Mouse (Mus musculus) heart, adult 18-20 months (tissue): Measurements from ENCODE around the gene Klhl7. TPM values are rescaled to one million over a fixed set of nuclear protein-coding genes. Genes with fewer than 3 reads are reported as not detected.
"Not testable (repeated sequence)": the region's sequence is repeated elsewhere in the genome, so short reads cannot be mapped to it uniquely, and the experiment has no call there.

ENCODE experiments used
- DNase-seq, 2 experiments: peaks; one replicate each; pipeline ENCODE4 v3.0.0; 2021 to 2022; ENCODE audit warnings: mixed read lengths in 1 of 2
- total RNA-seq, 2 experiments: library from RNA; stranded (reverse); gene quantifications; 2 replicates each; pipeline ENCODE4 v1.2.3; 2021

Gene Klhl7
- total RNA-seq, 2 experiments from 2014 or later: 44.6 to 46.4 TPM

DNA sequence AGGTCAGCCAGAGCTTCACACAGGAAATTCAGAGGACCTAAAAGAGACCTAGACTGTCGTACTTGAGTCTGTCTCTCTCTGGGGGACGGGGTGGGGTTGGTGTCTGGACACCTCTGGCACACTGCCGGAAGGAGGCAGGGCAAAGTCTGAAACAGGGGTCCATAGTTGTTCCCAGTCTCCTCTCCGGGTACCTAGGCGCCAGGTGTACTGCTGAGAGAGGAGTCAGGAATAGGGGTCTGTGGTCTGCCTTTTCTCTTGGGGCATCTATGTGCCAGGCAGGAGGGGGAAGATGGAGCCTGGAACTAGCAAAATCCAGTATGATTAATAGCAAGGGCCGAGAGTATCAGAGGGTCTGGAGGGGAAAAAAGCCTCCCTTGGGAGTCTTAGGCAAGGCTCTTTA, 5.0 kb upstream of the Klhl7 start:
- no peak for DNase-seq

DNA sequence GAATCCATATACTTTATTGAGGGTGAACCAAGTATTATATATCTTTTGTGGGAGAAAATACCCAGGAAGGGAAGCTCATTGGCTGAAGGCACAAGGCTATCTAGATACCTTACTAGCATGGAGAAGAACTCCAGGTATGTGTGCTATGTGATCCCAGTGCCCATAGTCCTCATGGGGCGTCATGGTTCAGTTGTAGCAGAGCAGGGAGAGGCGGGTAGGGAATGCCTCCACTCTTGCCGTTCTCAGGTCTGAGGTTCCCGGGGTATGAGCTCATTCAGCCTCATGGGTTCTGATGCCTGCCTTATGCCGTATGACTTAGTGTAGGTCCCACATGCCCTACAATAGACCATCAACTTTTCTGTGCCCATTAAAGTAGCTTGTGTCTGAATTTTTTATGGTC, 4.5 kb upstream of the Klhl7 start:
- no peak for DNase-seq

DNA sequence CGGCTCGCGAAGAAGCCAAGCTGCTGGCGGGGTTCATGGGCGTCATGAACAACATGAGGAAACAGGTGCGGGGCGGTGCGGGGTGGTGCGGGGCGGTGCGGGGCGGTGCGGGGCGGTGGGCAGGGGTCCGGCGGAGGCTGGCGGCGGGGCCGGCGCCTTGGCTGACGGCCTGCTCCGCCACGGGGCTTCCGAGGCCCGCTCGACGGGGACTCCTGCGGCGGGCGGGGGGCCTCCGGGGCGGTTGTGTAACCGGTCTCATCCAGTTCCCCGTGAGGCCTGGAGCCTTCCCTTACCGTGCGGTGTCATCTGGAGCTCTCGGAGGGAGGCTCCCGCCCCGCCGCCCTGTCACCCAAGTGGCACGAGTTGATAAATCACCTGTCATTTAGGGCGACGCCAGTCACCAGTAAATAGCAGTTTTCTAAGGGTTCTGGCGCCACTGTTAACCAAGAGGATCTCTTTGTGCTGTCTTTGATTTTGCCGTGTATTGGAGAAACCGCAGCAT, 456 bp downstream of the Klhl7 start:
- peak; percentile 48 to 71 for DNase-seq

DNA sequence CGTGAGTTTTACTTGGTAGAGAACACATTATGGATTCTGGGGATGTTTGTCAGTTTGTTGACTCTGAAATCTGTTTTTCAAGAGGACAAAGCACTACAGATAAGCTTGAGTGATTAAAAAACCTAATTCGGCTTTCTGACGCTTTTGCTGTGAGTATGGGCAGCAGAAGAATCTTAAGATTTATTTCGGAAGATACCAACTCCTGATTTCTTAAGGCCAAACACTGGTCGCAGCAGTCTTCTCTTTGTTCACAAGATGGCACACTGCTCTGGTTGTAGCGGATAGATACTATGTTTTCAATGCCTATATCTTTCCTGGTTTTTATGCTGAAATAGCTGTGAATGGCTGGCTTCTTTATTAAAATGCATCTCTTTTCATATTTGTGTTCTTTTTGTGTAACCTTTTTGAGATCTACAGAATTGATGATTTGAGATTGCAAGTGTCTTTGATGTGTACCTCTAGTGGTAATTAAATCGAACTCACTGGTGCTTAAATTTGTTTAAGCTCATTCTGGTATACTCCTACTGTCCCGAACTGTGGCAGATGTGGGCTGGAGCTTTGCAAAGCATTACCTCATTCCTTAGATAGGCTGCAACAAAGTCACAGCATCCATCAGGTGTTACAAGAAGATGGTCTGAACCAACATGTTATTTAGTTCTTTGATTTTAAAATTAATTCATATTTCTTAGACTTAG, 1.2 kb downstream of the Klhl7 start:
- no peak for DNase-seq

DNA sequence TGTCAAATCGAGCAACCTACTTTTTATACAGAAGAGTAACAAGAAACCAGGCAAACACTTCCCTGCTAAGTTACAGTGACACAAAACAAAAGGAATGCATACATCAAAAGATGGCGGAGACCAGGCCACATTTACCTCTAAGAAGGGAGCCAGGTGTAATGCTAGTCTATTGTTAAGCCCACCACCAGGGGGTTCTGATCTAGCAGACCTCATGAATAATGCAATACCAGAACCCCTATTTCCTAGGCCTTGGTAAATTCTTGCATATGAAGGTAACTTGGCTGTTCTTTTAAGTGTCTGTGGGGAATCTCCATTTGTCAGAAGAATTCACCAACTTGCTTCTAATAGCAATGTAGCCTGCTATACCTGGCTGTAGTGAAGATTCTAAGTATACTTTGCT, 2.8 kb downstream of the Klhl7 start:
- not testable (repeated sequence) for DNase-seq

DNA sequence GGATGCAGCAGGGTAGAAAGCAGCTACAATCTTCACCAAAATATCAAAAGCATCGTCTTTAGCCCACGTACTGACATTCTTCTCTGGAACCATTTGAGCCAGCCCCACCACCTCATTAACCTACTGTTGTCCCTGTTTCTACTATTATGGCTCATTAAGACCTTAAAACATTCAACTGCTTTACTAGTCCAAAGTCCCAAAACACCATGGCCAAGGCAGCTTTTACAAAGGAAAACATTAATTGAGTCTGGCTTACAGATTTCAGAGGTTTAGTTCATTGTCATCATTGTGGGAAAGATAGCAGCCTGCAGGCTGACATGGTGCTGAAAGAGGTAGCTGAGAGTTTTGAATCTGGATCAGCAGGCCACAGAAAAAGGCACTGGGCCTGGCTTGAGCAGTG, 3.4 kb downstream of the Klhl7 start:
- no peak for DNase-seq

DNA sequence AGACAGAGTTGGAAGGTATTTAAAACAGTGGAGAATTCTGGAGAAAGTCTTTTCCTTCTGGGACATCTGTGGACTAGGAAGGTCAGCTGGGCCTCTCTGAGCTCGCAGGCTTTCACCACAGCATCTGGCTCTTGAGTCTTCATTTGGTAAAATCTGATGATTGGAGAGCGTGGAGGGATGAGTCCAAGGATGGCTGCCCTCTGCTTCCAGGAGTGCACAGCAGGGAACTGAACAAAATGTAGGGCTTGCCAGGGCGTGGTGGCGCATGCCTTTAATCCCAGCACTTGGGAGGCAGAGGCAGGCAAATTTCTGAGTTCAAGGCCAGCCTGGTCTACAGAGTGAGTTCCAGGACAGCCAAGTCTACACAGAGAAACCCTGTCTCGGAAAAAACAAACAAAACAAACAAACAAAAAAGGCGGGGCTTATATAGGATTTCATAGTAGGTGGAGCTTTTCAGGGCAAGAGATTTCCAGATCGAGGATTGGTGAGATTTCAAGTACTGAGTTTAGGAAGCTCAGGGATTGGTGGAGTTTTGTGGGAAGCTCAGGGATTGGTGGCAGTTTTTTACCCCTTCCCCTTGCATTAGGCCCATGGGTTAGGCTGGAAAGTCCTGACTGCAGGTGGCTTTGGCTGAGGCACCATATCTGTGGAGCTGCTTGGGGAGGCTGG, 6.8 kb downstream of the Klhl7 start:
- DNase-seq: no peak

DNA sequence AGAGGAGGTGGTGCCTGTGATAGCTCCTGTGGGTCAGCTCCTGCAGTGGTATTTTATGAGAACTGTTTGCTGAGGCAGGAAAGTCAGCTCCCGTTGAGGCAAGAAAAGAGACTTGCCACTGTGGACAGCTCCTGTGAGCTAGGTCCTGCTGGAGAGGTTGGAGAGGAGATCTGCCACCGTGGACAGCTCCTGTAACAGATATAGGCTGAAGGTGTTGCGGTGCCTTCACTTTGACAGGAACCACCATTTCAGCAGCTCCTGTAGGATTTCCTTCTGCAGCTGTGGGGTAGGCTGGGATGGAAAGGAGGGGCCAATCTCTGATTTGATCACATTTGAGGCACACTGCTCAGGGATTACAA, 7.3 kb downstream of the Klhl7 start:
- DNase-seq: no peak

DNA sequence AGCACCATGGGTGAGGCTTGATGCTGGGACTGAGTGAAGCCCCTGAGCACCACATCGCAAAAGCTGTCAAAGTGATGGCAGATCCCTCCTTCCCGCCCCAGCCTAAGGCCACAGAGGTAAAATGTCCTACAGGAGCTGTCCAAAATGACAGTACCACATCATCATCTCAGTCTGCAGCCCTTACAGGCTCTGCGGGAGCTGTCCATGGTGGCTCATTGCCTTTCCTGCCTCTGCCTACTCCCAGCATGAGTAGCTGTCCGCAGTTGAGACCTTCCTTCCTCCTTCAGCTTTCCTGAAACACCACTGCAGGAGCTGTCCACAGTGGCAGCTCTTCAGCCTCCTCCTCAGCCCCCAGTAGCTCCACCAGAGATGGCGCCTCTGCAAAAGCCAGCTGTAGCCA, 9.7 kb downstream of the Klhl7 start:
- peak; percentile 17 to 35 for DNase-seq

DNA sequence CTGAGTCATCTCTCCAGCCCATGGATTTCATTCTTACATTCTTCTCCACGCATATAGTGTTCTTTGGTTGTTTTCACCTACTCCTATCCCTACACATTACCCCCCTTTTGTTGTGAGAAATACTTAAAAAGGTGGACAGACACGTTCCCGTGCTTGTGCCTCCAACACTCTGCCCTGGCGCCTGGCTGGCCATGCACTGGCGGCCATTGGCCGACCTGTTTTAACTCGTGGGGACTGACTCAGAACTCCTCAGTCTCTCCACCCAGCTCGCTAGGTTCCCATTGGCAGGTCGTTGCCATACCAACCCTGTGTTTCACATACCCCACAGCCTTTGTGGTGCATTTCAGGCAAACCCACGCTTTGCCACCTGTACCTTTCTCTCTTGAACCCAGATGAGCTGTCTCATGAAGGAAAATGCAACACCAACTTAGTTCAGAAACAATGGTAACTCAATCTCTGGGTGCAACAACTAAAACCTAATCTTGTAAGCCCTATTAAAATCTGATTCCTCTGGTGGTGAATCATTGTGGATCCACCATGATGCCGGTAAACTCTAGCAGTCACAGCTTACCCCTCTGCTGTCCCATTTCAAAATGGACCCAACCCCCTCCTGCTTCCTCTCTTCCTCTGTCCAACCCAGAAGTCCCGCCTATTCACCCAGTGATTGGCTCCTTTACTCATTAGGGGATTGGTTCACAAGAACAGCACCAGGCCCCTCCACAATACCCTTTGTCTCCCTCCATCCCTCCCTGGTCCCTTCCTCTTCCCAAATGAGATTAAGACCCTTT, 11.9 kb downstream of the Klhl7 start:
- DNase-seq: no peak

DNA sequence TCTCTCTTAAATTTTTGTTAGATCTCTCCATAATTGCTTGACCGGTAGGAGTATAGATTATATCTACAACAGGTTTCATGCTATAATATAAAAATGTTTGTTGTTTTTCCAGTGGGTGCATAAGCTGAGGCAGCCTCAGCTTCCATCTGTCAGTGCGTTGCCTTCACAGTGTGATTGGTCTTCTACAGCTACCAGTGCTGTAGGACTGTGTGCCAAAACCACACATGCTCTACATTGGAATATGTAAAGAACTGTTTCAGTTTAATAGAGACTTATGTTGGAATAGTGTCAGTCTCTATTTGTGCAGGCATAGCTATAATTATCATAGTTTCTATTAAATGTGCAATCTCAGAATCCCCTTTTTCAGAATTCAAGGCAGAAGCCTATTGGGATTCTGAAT, 21.8 kb downstream of the Klhl7 start:
- DNase-seq: no peak

DNA sequence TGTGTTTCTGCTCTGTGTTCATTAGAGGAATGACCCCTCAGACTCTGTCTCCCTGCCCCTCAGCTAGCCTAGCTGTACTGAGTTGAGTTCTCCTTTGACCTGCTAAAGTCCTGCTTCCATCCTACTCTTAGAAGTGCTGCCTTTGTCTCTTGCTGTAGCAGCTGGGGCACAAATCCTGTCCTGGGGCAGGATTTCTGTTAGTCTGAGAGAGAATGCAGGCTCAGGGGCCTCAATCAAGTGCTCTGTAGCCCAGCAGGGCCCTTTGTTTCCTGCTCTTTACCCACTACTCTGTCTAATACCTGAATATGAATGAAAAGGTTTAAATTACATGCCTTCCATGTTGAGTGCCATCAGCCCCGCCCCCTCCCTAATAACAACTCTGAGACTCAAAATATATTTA, 23.8 kb downstream of the Klhl7 start:
- no peak for DNase-seq

DNA sequence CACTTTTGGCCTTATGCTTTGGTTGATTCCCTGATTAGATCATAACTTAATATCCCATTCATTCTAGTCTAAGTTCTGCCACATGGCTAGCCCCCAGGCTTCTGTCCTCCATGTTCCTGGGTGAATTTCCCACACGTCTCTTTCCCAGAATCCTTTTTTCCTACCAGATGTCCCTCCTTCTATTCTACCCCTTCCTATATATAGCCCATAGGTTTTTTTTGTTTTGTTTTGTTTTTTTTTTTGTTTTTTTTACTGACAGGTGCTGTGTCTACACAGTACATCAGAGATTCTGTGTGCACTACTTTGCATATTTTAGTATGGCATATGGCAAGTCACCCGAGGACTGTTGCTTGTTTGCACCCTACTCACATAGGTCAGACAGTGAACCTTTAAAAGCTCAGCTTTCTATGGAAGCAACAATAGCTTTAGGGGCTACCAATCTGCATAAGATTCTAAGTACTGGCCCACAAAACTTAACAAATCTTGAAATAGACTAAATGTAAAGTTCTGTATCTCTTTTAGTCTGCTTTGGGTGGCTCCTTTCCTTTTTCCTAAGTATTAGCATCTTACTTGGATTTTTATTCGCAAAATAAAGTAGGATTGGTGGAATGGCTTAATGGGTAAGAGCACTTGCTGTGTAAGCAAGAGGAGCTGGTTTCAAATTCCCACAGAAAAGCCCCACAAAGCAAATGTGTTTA, 24.3 kb downstream of the Klhl7 start:
- DNase-seq: no peak

DNA sequence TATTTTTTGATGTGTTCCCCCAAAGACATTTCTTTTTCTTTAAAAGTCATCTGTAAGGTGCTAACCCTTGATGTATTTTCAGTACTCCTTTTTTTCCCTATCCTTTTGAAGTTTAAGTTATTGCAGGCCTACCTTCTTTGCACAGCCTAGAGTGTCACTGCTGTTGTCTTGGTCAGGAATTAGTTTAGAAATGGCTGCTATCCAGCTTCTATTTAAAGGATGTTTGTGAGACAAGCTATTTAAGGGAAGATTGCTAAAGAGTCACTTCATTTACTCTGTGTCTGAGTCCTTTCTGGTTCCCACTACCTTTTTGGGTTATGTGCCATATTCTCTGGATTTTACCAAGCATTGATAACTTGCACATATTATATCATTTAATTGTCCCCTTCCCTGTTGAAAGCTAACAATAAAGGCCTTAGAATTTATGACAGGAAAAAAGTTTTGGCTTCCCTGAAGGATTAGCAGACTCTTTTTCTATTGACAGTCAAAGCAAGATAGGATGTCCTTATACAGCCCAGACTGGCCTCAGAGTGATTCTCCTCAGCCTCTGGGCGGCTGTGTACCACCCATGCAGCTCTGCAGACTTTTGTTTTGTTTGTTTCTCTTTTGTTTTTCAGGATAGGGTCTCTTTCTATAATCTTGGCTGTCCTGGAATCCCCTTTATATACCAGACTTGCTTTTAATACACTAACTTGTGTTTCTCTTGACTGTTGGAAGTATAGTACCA, 25.7 kb downstream of the Klhl7 start:
- DNase-seq: peak; percentile 24 to 45

DNA sequence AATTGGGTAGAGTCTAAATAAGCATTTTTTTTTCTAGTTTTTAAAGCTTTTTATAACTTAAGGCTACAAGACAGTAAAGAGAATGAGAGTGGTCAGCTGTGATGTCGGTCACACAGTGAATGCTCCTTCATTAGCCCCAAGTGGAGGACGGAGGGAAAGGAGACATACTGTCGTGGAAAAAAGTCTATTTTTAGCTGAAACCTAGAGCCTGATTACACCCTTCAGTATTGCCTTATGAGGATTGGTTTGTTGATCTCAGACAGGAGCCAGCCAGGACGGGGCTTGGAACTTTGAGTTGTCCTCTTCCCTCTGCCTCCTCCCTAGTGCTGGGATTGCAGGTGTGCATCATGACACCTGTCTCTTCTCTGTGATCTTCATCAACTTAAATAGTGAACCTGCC, 26.6 kb downstream of the Klhl7 start:
- peak; percentile 45 to 51 for DNase-seq

DNA sequence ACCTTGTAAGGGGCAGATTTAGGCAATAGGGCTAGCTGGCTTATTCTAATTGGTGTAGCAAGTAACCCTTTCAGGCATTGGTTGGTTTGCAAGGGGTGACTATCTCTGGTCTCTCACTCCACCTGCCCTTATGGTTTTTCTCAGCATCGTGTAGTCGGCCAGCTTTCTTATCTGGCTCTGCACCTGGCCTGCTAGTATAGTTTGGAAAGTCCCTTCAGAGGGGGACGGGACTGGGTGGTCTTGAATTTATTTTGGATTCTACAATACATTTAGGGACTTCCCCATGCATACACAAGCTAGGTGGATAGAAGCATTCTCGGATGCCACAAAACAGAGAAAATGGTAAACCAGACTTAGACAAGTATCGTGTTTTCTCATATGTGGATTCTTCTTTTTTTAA, 46.6 kb downstream of the Klhl7 start:
- DNase-seq: no peak

DNA sequence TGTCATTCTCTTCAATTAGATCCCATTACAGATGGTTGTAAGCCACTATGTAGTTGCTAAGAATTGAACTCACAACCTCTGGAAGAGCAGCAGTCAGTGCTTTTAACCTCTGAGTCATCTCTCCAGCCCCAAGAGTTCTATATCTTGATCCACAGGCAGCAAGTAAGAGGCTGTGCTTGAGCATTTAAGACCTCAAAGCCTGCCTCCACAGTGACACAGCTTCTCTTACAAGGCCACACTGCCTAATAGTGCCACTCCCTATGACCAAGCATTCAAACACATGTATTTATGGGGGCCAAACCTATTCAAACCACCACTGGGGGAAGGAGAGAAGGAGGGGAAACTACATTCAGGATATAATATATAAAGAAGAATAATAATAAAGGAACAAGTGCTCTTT, 51.8 kb downstream of the Klhl7 start:
- DNase-seq: no peak

DNA sequence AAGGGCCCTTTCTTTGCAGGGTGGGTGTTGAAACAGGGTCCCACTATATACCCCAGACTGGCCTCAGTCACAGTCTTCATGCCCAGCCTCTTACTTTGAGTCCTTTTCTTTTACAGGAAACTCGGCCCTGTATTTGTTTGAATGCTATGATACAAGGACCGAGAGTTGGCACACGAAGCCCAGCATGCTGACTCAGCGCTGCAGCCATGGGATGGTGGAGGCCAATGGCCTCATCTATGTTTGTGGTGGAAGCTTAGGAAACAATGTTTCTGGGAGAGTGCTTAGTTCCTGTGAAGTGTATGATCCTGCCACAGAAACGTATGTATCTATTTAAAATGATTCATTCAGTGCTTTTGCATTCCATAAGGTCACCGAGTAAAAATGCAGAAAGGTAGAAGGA, 56.4 kb downstream of the Klhl7 start:
- DNase-seq: no peak

DNA sequence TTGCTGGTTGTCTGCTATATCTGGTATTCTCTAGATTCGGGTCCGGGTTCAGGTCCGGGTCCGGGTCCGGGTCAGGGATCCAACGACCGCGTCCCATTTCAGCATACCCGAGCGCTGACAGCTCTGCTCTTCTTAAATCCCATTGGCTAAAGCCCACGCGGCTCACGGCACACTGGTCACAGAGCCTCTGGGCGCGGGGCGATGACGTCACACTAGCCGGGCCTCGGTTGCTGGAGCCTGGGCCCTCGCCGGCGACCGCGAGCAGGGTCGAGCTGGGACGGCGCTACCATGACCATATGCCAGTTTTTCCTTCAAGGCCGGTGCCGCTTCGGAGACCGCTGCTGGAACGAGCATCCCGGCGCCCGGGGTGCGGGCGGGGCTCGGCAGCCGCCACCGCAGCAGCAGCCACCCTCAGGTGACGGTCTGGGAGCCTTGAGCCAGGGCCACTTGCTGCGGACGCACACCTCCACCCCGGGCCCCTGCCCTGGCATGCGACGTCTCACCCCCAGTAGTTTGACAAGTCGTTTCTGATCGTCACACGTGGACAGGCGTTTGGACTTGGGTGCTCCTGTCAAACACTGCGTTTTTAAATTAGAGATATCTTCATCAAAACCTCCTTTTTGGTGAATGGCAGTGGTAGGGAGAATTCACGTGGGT, 64.5 kb downstream of the Klhl7 start, which contains the start of gene Nupl2:
Gene Nupl2 (plus strand): TSS at position 175 of the 657 bp plus-strand sequence.
- DNase-seq: peak; percentile 95

DNA sequence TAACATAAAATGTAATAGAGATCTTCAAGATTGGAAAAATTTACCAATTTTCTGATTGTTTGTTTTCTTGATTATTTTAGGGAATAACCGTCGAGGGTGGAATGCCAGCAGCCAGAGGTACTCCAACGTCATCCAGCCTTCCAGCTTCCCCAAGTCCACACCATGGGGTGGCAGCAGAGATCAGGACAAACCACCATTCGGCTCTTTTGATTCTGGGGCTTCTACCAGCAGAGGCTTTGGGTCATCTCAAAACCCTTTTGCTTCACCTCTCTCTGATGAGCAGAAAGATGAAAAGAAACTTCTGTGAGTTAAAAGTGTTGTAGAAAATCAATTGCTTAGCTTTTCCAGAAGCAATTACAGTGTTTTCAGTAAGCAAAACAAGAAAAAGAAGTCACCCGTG, 66.9 kb downstream of the Klhl7 start:
- DNase-seq: peak in 1 of 2 experiments; percentile 21

DNA sequence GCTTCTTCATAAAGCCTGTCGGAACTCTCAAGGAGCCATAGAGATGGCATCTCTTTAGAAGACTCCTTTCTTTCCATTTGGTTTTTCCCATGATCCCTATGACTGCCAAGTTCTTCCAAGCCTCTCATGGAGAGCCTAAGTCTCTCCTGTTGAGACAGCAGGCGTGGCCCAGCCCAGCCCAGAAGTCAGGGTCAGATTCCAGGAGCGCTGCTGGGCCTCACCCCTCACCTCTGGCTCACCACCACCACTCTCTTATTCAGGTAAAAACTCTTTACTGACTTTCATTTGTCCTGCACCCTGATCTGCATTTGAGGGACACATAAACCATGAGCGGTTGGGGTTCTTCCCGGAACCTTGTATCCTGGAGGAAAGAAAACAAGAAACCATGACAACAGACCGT, 69.5 kb downstream of the Klhl7 start:
- DNase-seq: no peak
